Mouse (Mus musculus): ENCODE measurements at regions not wholly inside any gene's neighbourhood (a gene's known extent, or its start where the extent isn't known, plus 50 kb on each side); places are given as distances from the start of the nearest gene placed in this dataset.
A peak's percentile ranks its signal among the peaks of the same experiment; 100 is the strongest.
"Not testable (repeated sequence)": the region's sequence is repeated elsewhere in the genome, so short reads cannot be mapped to it uniquely, and the experiment has no call there.

GRCm38 (mm10) chr6:5663433-5664175 is 61.8 kb upstream of the Dync1i1 start:
- no peak for ATAC-seq (ENCODE audit: low TSS enrichment)

GRCm38 (mm10) chr6:5645150-5645732 is 80.2 kb upstream of the Dync1i1 start:
- ATAC-seq (ENCODE audit: low TSS enrichment): peak; percentile 92

GRCm38 (mm10) chr6:5634222-5634621 is 91.2 kb upstream of the Dync1i1 start:
- no peak for ATAC-seq (ENCODE audit: low TSS enrichment)

GRCm38 (mm10) chr6:5633036-5633708 is 92.3 kb upstream of the Dync1i1 start:
- ATAC-seq (ENCODE audit: low TSS enrichment): peak; percentile 88

GRCm38 (mm10) chr6:5624085-5624484 is 101.4 kb upstream of the Dync1i1 start:
- no peak for ATAC-seq (ENCODE audit: low TSS enrichment)

GRCm38 (mm10) chr6:5621582-5621981 is 103.9 kb upstream of the Dync1i1 start:
- ATAC-seq (ENCODE audit: low TSS enrichment): peak; percentile 96

GRCm38 (mm10) chr6:5594011-5594410 is 97.9 kb upstream of the Pdk4 start:
- peak; percentile 81 for ATAC-seq (ENCODE audit: low TSS enrichment)

- peak; percentile 95 for ATAC-seq (ENCODE audit: low TSS enrichment)
Observed at GRCm38 (mm10) chr6:5589635-5590034, 93.5 kb upstream of the Pdk4 start.

GRCm38 (mm10) chr6:5582923-5583525 is 86.9 kb upstream of the Pdk4 start:
- no peak for ATAC-seq (ENCODE audit: low TSS enrichment)

- ATAC-seq (ENCODE audit: low TSS enrichment): not testable (repeated sequence)
Observed at GRCm38 (mm10) chr6:5576891-5577290, 80.8 kb upstream of the Pdk4 start.

- ATAC-seq (ENCODE audit: low TSS enrichment): no peak
Observed at GRCm38 (mm10) chr6:5566582-5566981, 70.5 kb upstream of the Pdk4 start.

GRCm38 (mm10) chr6:5565049-5565448 is 68.9 kb upstream of the Pdk4 start:
- no peak for ATAC-seq (ENCODE audit: low TSS enrichment)

GRCm38 (mm10) chr6:5553703-5554394 is 57.7 kb upstream of the Pdk4 start:
- 0 out of 2 replicates have a peak, but pooled peaks have one; percentile 31 for ATAC-seq (ENCODE audit: low TSS enrichment)

GRCm38 (mm10) chr6:5550067-5550466 is 54.0 kb upstream of the Pdk4 start:
- ATAC-seq (ENCODE audit: low TSS enrichment): no peak
